Mouse (Mus musculus) heart, postnatal 25 days (tissue): ENCODE measurements around the gene Smox. TPM values are rescaled to one million over a fixed set of nuclear protein-coding genes. Genes with fewer than 3 reads are reported as not detected.

Source experiments
- DNase-seq: peaks from one replicate; pipeline ENCODE4 v3.0.0; 2022; ENCODE audit warnings: low spot score
- intact Hi-C: fragments of 180-260 bp; cut with DNase I; formaldehyde crosslinking; loops from one replicate; pipeline ENCODE4 v1.15.1; 2025
- total RNA-seq, 2 experiments: library from RNA; stranded (reverse); gene quantifications; 2 replicates each; pipeline ENCODE4 v1.2.3; 2021

Smox gene
- total RNA-seq, 2 experiments from 2014 or later: 27.4 to 30.6 TPM

DNA sequence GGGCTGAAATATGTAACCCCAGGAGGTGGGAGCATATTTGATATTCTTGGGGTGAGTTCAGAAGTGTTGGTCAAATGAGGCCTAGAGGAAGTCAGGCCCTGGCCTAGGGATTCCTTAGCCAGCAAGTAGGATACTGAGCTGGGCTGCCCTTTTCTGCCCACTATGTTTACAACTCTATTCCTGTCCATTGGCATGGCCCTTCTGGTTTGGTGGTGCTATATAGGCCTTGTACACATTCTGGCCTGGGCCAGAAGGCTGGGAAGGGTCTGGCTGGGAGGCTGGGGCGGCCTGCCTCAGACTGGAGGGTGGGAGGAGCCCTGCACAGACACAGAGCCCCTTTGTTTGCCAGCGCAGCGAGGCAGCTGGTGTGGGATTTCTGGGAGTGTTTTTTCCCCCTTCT, 15.1 kb downstream of the Smox start:
- no peak for DNase-seq
- intact Hi-C loops: no loop called here

DNA sequence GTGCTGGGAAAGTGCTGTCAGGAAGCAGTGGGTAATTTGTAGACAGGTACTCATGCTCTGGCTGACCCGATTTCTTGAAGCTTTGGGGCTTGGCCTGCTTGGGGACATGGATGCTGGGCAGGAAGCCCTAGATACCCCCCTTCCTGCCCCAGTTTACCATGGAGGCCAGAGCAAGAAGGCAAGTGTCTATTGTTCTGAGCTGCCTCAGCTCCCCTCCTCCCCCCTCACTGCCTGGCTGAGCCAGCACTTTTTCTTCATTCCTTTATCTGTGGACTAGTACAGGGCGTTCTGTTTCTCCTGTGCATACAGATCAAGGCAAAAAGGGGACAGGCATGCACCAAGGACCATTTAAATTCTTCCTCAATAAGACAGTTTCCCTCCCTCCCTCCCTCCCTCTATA, 17.2 kb downstream of the Smox start:
- intact Hi-C loops: no loop called here
- DNase-seq: no peak

- DNase-seq: peak; percentile 37
- intact Hi-C loops: loop anchor here (1.0 to 10.0 kb wide), 6 partner anchors 20 to 325 kb away; partner anchors contain the start of genes Cdc25b, Cenpb, Rnf24 and Spef1
These were observed 18.5 kb downstream of the Smox start for GRCm38 (mm10) chr2:131509671-131510313.

GRCm38 (mm10) chr2:131510531-131510930, 19.2 kb downstream of the Smox start:
- DNase-seq: no peak
- intact Hi-C loops: loop anchor here (1.0 to 10.0 kb wide), 6 partner anchors 19 to 326 kb away; partner anchors contain the start of genes Cdc25b, Cenpb, Rnf24 and Spef1

- no peak for DNase-seq
- intact Hi-C loops: loop anchor here (5.0 to 10.0 kb wide), 3 partner anchors 161 to 329 kb away; partner anchors contain the start of genes Cdc25b, Cenpb, Rnf24 and Spef1
These were observed 22.2 kb downstream of the Smox start for GRCm38 (mm10) chr2:131513477-131513876.

- no peak for DNase-seq
- intact Hi-C loops: loop anchor here (5.0 to 10.0 kb wide), 3 partner anchors 162 to 329 kb away; partner anchors contain the start of genes Cdc25b, Cenpb, Rnf24 and Spef1
These were observed 22.8 kb downstream of the Smox start for GRCm38 (mm10) chr2:131514055-131514621.

GRCm38 (mm10) chr2:131517550-131517949, 26.3 kb downstream of the Smox start:
- intact Hi-C loops: loop anchor here (10.0 kb wide), 2 partner anchors 233 to 333 kb away; partner anchors contain the start of genes Cdc25b, Cenpb and Spef1
- no peak for DNase-seq

GRCm38 (mm10) chr2:131518790-131519189, 27.5 kb downstream of the Smox start:
- DNase-seq: no peak
- intact Hi-C loops: loop anchor here (10.0 kb wide), 2 partner anchors 234 to 334 kb away; partner anchors contain the start of genes Cdc25b, Cenpb and Spef1

- intact Hi-C loops: no loop called here
- no peak for DNase-seq
These were observed 29.4 kb downstream of the Smox start for GRCm38 (mm10) chr2:131520743-131521142.

DNA sequence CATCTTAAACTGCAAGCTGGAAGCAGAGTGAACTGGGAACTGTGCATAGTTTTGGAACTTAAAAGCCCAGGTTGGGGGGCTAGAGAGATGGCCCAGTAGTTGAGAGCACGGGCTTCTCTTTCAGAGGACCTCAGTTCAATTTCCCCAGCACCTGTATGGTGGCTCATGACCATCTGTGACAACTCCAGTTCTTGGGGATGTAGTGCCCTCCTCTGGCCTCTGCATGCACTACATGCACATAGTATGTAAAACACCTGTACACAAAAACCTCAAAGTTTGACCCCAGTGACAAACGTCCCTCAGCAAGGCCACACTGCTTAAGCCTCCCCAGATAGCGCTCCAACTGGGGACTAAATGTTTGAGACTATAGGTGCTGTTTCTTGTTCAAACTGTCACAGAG, 35.8 kb downstream of the Smox start:
- DNase-seq: no peak

GRCm38 (mm10) chr2:131529898-131530622, 38.8 kb downstream of the Smox start:
- intact Hi-C loops: loop anchor here (1.0 kb wide), 2 partner anchors 20 to 108 kb away; no protein-coding TSS in a partner anchor
- DNase-seq: no peak

More for the DNA sequence above, 35.8 kb downstream of the Smox start:
- intact Hi-C loops: no loop called here

DNA sequence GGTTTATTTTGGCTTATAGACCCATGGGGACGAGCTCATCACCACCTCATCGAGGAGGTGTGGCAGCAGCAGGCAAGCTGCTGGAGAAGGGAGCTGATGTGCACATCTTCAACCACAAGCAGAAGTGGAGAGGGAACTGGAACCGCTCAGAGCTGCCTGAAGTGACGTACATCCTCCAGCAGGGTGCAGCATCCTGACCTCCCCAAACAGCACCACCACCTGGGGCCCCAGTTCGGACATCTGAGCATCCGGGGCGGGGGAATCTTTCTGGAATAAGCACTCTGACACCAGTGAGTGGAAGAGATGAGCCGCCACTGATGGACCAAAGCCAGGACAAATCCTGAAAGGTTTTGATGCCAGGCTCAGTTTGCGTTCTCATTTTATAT, 39.3 kb downstream of the Smox start:
- DNase-seq: no peak
- intact Hi-C loops: loop anchor here (1.0 kb wide), 1 partner anchor 108 kb away; no protein-coding TSS in a partner anchor

GRCm38 (mm10) chr2:131531271-131531670, 40.0 kb downstream of the Smox start:
- intact Hi-C loops: no loop called here
- no peak for DNase-seq

DNA sequence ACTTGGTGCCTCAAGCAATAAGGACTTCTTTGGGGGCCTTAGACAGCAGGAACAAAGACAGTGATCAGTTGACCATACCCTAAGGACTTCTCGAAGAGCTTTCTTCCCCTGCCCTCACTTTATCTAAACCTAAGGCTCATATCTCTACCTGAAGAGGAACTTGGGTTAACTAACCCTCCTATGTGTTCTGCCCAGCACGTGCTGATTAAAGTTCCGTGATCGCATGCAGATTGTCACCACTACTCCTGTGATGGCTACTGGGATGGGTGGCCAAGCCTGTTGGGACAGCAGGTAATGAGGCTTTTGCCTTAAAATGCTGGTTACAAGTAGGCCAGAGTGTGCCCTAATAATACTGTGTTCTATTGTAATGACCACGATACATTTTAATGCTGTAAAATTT, 43.9 kb downstream of the Smox start:
- no peak for DNase-seq
- intact Hi-C loops: no loop called here

GRCm38 (mm10) chr2:131538341-131538740, 47.0 kb downstream of the Smox start:
- intact Hi-C loops: no loop called here
- DNase-seq: no peak

DNA sequence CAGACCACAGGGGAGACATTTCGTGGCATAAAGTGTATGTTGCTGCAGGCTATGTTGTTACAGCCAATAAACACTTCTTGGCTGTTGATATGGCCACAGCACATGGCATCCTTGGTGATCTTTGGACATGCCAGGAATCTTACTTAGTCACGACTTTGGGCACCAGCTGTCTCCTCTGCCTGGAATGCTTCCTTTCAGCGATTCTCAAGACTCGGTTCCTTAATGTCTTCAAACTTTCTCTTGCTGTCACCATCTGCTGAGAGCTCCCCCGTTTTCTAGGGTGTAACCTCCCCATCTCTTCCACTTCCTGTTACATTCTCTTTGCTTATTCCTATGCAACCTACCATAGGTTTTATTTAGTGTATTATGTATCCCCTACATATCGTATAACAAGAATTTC, 48.5 kb downstream of the Smox start:
- no peak for DNase-seq
- intact Hi-C loops: loop anchor here (10.0 kb wide), 1 partner anchor 405 kb away; no protein-coding TSS in a partner anchor

- intact Hi-C loops: loop anchor here (10.0 kb wide), 1 partner anchor 403 kb away; no protein-coding TSS in a partner anchor
- no peak for DNase-seq
These were observed 50.4 kb downstream of the Smox start for GRCm38 (mm10) chr2:131541686-131542085.

GRCm38 (mm10) chr2:131542531-131542930, 51.2 kb downstream of the Smox start:
- DNase-seq: no peak
- intact Hi-C loops: loop anchor here (10.0 kb wide), 1 partner anchor 402 kb away; no protein-coding TSS in a partner anchor

- intact Hi-C loops: loop anchor here (1.0 to 10.0 kb wide), 4 partner anchors 127 to 399 kb away; no protein-coding TSS in a partner anchor
These were observed 54.4 kb downstream of the Smox start for GRCm38 (mm10) chr2:131545386-131546307.

More at GRCm38 (mm10) chr2:131545386-131546307, 54.4 kb downstream of the Smox start:
- no peak for DNase-seq
